Mouse (Mus musculus) B cell, adult 2 months (primary cell): Measurements from ENCODE around the gene Arhgef10l.
A peak's percentile ranks its signal among the peaks of the same experiment; 100 is the strongest.

ENCODE experiments used
- DNase-seq, 2 experiments: peaks; one replicate each; pipeline ENCODE4 v3.0.0; 2022

Gene Arhgef10l

GRCm38 (mm10) chr4:140631276-140631849 is 34.4 kb downstream of the Arhgef10l start:
- no peak for DNase-seq

GRCm38 (mm10) chr4:140630651-140631241 is 35.1 kb downstream of the Arhgef10l start:
- no peak for DNase-seq

- no peak for DNase-seq
Observed at GRCm38 (mm10) chr4:140630136-140630535, 35.7 kb downstream of the Arhgef10l start.

- DNase-seq, result no peak
Observed at GRCm38 (mm10) chr4:140628971-140629370, 36.8 kb downstream of the Arhgef10l start.

- no peak for DNase-seq
Observed at GRCm38 (mm10) chr4:140628412-140628943, 37.3 kb downstream of the Arhgef10l start.

- DNase-seq, result no peak
Observed at GRCm38 (mm10) chr4:140625651-140626525, 39.9 kb downstream of the Arhgef10l start.

GRCm38 (mm10) chr4:140624468-140625176 is 41.2 kb downstream of the Arhgef10l start:
- DNase-seq, result no peak

GRCm38 (mm10) chr4:140624087-140624467 is 41.7 kb downstream of the Arhgef10l start:
- no peak for DNase-seq

GRCm38 (mm10) chr4:140622819-140623218 is 43.0 kb downstream of the Arhgef10l start:
- no peak for DNase-seq

- DNase-seq, result no peak
Observed at GRCm38 (mm10) chr4:140620496-140620895, 45.3 kb downstream of the Arhgef10l start.

- peak in 1 of 2 experiments; percentile 19 for DNase-seq
Observed at GRCm38 (mm10) chr4:140617391-140618385, 48.1 kb downstream of the Arhgef10l start.

GRCm38 (mm10) chr4:140616894-140617293 is 48.9 kb downstream of the Arhgef10l start:
- no peak for DNase-seq

- no peak for DNase-seq
Observed at GRCm38 (mm10) chr4:140616196-140616595, 49.6 kb downstream of the Arhgef10l start.

- DNase-seq, result no peak
Observed at GRCm38 (mm10) chr4:140615771-140616170, 50.0 kb downstream of the Arhgef10l start.

GRCm38 (mm10) chr4:140614553-140614952 is 51.3 kb downstream of the Arhgef10l start:
- DNase-seq, result no peak

- no peak for DNase-seq
Observed at GRCm38 (mm10) chr4:140614145-140614544, 51.7 kb downstream of the Arhgef10l start.

- DNase-seq, result no peak
Observed at GRCm38 (mm10) chr4:140610841-140611609, 54.8 kb downstream of the Arhgef10l start.

GRCm38 (mm10) chr4:140608228-140608720 is 57.5 kb downstream of the Arhgef10l start:
- no peak for DNase-seq

- DNase-seq, result no peak
Observed at GRCm38 (mm10) chr4:140606779-140607178, 59.0 kb downstream of the Arhgef10l start.

- no peak for DNase-seq
Observed at GRCm38 (mm10) chr4:140606197-140606596, 59.6 kb downstream of the Arhgef10l start.

GRCm38 (mm10) chr4:140605790-140606189 is 60.0 kb downstream of the Arhgef10l start:
- no peak for DNase-seq
